Mouse (Mus musculus): Measurements from ENCODE around the gene St3gal4. TPM values are rescaled to one million over a fixed set of nuclear protein-coding genes. Genes with fewer than 3 reads are reported as not detected.

St3gal4 gene
- polyA plus RNA-seq, 1 experiment, result 54.9 TPM

DNA sequence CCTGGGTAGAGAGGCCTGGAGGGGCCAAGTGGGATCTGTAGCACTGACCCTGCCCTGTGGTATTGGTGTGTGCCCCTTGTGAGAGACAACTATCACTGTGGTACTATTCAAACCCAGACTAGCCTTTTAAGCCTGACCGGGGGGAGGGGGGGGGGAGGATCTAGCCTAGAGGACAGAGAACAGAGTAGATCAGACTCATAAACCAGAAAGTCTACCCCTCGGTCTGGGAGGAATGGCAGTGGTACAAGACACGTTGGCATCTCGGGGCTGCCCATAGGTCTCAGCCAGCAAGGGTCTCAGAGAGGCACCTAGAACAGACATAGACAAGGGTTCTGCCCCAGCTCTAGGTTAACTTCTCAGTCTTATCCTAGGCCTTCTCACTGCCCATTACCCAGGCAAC lies 3.3 kb downstream of the St3gal4 start:
- peaks cover 4% of the 10 kb centered on the region for H3K4me1 ChIP-seq (ENCODE audit: control insufficient read depth, insufficient read depth, low read length)
- TF ChIP-seq CTCF (IDR thresholded peaks at IDR 0.05; ENCODE audit: control insufficient read depth, insufficient read depth, low read length) (no peak), POLR2A (IDR thresholded peaks at IDR 0.05; ENCODE audit: borderline replicate concordance, control insufficient read depth, low read depth, low read length) (no peak)
- whole genome bisulfite sequencing, result 6% methylated on average over 4 of the region's 4 CpGs
- H3K27ac ChIP-seq (ENCODE audit: control insufficient read depth, insufficient read depth, low read depth, low read length, poor library complexity), result peak overlapping the region; percentile 83
- peak overlapping the region; percentile 77 for H3K4me3 ChIP-seq (replicated peaks; ENCODE audit: control insufficient read depth, low read depth, low read length)

GRCm38 (mm10) chr9:35115299-35115698 lies 3.8 kb downstream of the St3gal4 start:
- no peak for TF ChIP-seq POLR2A (IDR thresholded peaks at IDR 0.05; ENCODE audit: borderline replicate concordance, control insufficient read depth, low read depth, low read length)
- TF ChIP-seq CTCF (IDR thresholded peaks at IDR 0.05; ENCODE audit: control insufficient read depth, insufficient read depth, low read length), result no peak
- WGBS, result 17% methylated on average over 4 of the region's 4 CpGs
- Histone ChIP-seq H3K4me3 (replicated peaks; ENCODE audit: control insufficient read depth, low read depth, low read length) (peak overlapping the region; percentile 77), H3K27ac (ENCODE audit: control insufficient read depth, insufficient read depth, low read depth, low read length, poor library complexity) (peak overlapping the region; percentile 83; the same call in 1 of the 2 replicates), H3K4me1 (ENCODE audit: control insufficient read depth, insufficient read depth, low read length) (peaks cover 4% of the 10 kb centered on the region)

- WGBS, result 72% methylated on average over 3 of the region's 3 CpGs
- Histone ChIP-seq H3K4me3 (replicated peaks; ENCODE audit: control insufficient read depth, low read depth, low read length) (no peak overlapping the region), H3K27ac (ENCODE audit: control insufficient read depth, insufficient read depth, low read depth, low read length, poor library complexity) (no peak overlapping the region), H3K4me1 (ENCODE audit: control insufficient read depth, insufficient read depth, low read length) (peaks cover 7% of the 10 kb centered on the region)
- TF ChIP-seq POLR2A (IDR thresholded peaks at IDR 0.05; ENCODE audit: borderline replicate concordance, control insufficient read depth, low read depth, low read length) (no peak), CTCF (IDR thresholded peaks at IDR 0.05; ENCODE audit: control insufficient read depth, insufficient read depth, low read length) (no peak)
Measured at GRCm38 (mm10) chr9:35114234-35114633, 4.8 kb downstream of the St3gal4 start.

GRCm38 (mm10) chr9:35111941-35112595 lies 7.0 kb downstream of the St3gal4 start:
- no peak overlapping the region for H3K27ac ChIP-seq (ENCODE audit: control insufficient read depth, insufficient read depth, low read depth, low read length, poor library complexity)
- H3K4me1 ChIP-seq (ENCODE audit: control insufficient read depth, insufficient read depth, low read length), result peaks cover 9% of the 10 kb centered on the region
- no peak overlapping the region for H3K4me3 ChIP-seq (replicated peaks; ENCODE audit: control insufficient read depth, low read depth, low read length)
- TF ChIP-seq POLR2A (IDR thresholded peaks at IDR 0.05; ENCODE audit: borderline replicate concordance, control insufficient read depth, low read depth, low read length), result no peak
- TF ChIP-seq CTCF (IDR thresholded peaks at IDR 0.05; ENCODE audit: control insufficient read depth, insufficient read depth, low read length), result no peak
- WGBS, result 83% methylated on average over 19 of the region's 19 CpGs

GRCm38 (mm10) chr9:35111446-35111845 lies 7.6 kb downstream of the St3gal4 start:
- 90% methylated on average over 7 of the region's 7 CpGs for WGBS
- peaks cover 9% of the 10 kb centered on the region for H3K4me1 ChIP-seq (ENCODE audit: control insufficient read depth, insufficient read depth, low read length)
- no peak overlapping the region for H3K4me3 ChIP-seq (replicated peaks; ENCODE audit: control insufficient read depth, low read depth, low read length)
- H3K27ac ChIP-seq (ENCODE audit: control insufficient read depth, insufficient read depth, low read depth, low read length, poor library complexity), result no peak overlapping the region
- TF ChIP-seq POLR2A (IDR thresholded peaks at IDR 0.05; ENCODE audit: borderline replicate concordance, control insufficient read depth, low read depth, low read length) (no peak), CTCF (IDR thresholded peaks at IDR 0.05; ENCODE audit: control insufficient read depth, insufficient read depth, low read length) (no peak)

GRCm38 (mm10) chr9:35110567-35110966 lies 8.5 kb downstream of the St3gal4 start:
- no peak overlapping the region for H3K27ac ChIP-seq (ENCODE audit: control insufficient read depth, insufficient read depth, low read depth, low read length, poor library complexity)
- TF ChIP-seq POLR2A (IDR thresholded peaks at IDR 0.05; ENCODE audit: borderline replicate concordance, control insufficient read depth, low read depth, low read length) (no peak), CTCF (IDR thresholded peaks at IDR 0.05; ENCODE audit: control insufficient read depth, insufficient read depth, low read length) (no peak)
- no peak overlapping the region for H3K4me3 ChIP-seq (replicated peaks; ENCODE audit: control insufficient read depth, low read depth, low read length)

GRCm38 (mm10) chr9:35110051-35110450 lies 9.0 kb downstream of the St3gal4 start:
- no peak overlapping the region for H3K27ac ChIP-seq (ENCODE audit: control insufficient read depth, insufficient read depth, low read depth, low read length, poor library complexity)
- TF ChIP-seq POLR2A (IDR thresholded peaks at IDR 0.05; ENCODE audit: borderline replicate concordance, control insufficient read depth, low read depth, low read length) (no peak), CTCF (IDR thresholded peaks at IDR 0.05; ENCODE audit: control insufficient read depth, insufficient read depth, low read length) (no peak)
- H3K4me1 ChIP-seq (ENCODE audit: control insufficient read depth, insufficient read depth, low read length), result peaks cover 14% of the 10 kb centered on the region
- no peak overlapping the region for H3K4me3 ChIP-seq (replicated peaks; ENCODE audit: control insufficient read depth, low read depth, low read length)
- 50% methylated on average over 5 of the region's 5 CpGs for WGBS

More at GRCm38 (mm10) chr9:35110567-35110966, 8.5 kb downstream of the St3gal4 start:
- 86% methylated on average over 4 of the region's 4 CpGs for WGBS
- H3K4me1 ChIP-seq (ENCODE audit: control insufficient read depth, insufficient read depth, low read length), result peaks cover 14% of the 10 kb centered on the region

DNA sequence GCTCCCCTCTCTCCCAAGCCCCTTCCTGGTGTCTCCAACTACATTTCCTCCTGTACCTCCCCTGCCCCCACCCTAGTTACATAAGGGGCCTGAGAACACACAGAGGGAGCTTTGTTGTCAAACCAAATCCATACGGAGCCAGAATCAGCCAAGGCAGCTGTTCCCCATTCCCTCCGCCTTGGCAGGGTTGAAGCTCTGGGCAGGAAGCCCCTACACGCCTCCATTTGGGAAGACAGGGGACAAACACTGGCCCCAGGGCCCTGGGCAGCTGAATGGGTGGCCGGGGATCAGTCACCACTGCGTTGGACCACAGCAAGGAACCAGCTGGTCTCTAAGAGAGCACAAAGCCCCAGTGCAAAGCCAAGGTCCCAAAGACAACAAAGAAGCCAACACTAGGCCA lies 10.2 kb downstream of the St3gal4 start:
- WGBS, result 48% methylated on average over 5 of the region's 5 CpGs
- Histone ChIP-seq H3K4me1 (ENCODE audit: control insufficient read depth, insufficient read depth, low read length) (peaks cover 13% of the 10 kb centered on the region), H3K27ac (ENCODE audit: control insufficient read depth, insufficient read depth, low read depth, low read length, poor library complexity) (no peak overlapping the region)

More for the DNA sequence above, 10.2 kb downstream of the St3gal4 start:
- TF ChIP-seq POLR2A (IDR thresholded peaks at IDR 0.05; ENCODE audit: borderline replicate concordance, control insufficient read depth, low read depth, low read length) (no peak), CTCF (IDR thresholded peaks at IDR 0.05; ENCODE audit: control insufficient read depth, insufficient read depth, low read length) (no peak)
- H3K4me3 ChIP-seq (replicated peaks; ENCODE audit: control insufficient read depth, low read depth, low read length), result no peak overlapping the region

All from bone marrow, adult 2 months (tissue).